8 mouse cellular contexts compared by ENCODE assay signal in genomic region chr6:96116534-96117272, GRCm38 (mm10). TPM values are rescaled to one million over a fixed set of nuclear protein-coding genes. Genes with fewer than 3 reads are reported as not detected.
DNase-seq lines count a peak whose midpoint lies in the region; ATAC-seq and TF ChIP-seq lines count a peak whose summit lies in the region.

No protein-coding gene starts in this region.

- no peaks in the 10 kb centered on the region for H3K36me3 ChIP-seq in thymus, adult 2 months (ENCODE audit: control insufficient read depth, insufficient read depth, low read length)
- no peaks in the 10 kb centered on the region for H3K36me3 ChIP-seq in forebrain, embryonic 11.5 days (ENCODE audit: control insufficient read depth, insufficient read depth, low read length)
- H3K36me3 ChIP-seq in hindbrain, embryonic 10.5 days = no peaks in the 10 kb centered on the region
- H3K36me3 ChIP-seq in lung, embryonic 16.5 days (ENCODE audit: control insufficient read depth, insufficient read depth, low read length) = no peaks in the 10 kb centered on the region

- 3% methylated on average over 32 of the region's 32 CpGs for WGBS in thymus, adult 2 months
- WGBS in forebrain, embryonic 11.5 days = under 1% methylated on average over 32 of the region's 32 CpGs
- WGBS in hindbrain, embryonic 10.5 days = 2% methylated on average over 32 of the region's 32 CpGs
- WGBS in lung, embryonic 16.5 days = under 1% methylated on average over 32 of the region's 32 CpGs

- TF ChIP-seq POLR2A in thymus, adult 2 months (IDR thresholded peaks at IDR 0.05; ENCODE audit: control insufficient read depth, extremely low read depth, insufficient read depth, low read length, poor library complexity) = no peak

- H3K4me1 ChIP-seq in thymus, adult 2 months (replicated peaks; ENCODE audit: control insufficient read depth, insufficient read depth, low read length) = no peaks in the 10 kb centered on the region
- H3K4me1 ChIP-seq in forebrain, embryonic 11.5 days (replicated peaks; ENCODE audit: control insufficient read depth, insufficient read depth, low read length) = no peaks in the 10 kb centered on the region
- peaks cover 29% of the 10 kb centered on the region for H3K4me1 ChIP-seq in hindbrain, embryonic 10.5 days (replicated peaks)
- peaks cover 7% of the 10 kb centered on the region; the same call in 1 of the 2 replicates for H3K4me1 ChIP-seq in lung, embryonic 16.5 days (replicated peaks; ENCODE audit: control insufficient read depth, insufficient read depth, low read length)

- H3K9me3 ChIP-seq in forebrain, embryonic 11.5 days (ENCODE audit: control insufficient read depth, low read length) = no peaks in the 10 kb centered on the region
- no peaks in the 10 kb centered on the region for H3K9me3 ChIP-seq in hindbrain, embryonic 10.5 days
- no peaks in the 10 kb centered on the region for H3K9me3 ChIP-seq in lung, embryonic 16.5 days (ENCODE audit: control insufficient read depth, low read length)

- H3K9ac ChIP-seq in forebrain, embryonic 11.5 days (ENCODE audit: low read length) = peak overlapping the region; percentile 72
- peak overlapping the region; percentile 74 for H3K9ac ChIP-seq in lung, embryonic 16.5 days (ENCODE audit: low read length)

- no peak for TF ChIP-seq CTCF in thymus, adult 2 months (IDR thresholded peaks at IDR 0.05; ENCODE audit: borderline replicate concordance, control insufficient read depth, extremely low read depth, insufficient read depth, low read length, poor library complexity)

- ATAC-seq in forebrain, embryonic 11.5 days (replicated peaks; ENCODE audit: low FRiP score) = peak; percentile 65
- peak; percentile 84 for ATAC-seq in lung, embryonic 16.5 days (ENCODE audit: low read depth)

- H3K4me3 ChIP-seq in thymus, adult 2 months (ENCODE audit: control insufficient read depth, insufficient read depth, low read length) = no peak overlapping the region
- H3K4me3 ChIP-seq in forebrain, embryonic 11.5 days (ENCODE audit: low read depth, low read length) = peak overlapping the region; percentile 48
- H3K4me3 ChIP-seq in hindbrain, embryonic 10.5 days = peak overlapping the region; percentile 60
- peak overlapping the region; percentile 61 for H3K4me3 ChIP-seq in lung, embryonic 16.5 days (ENCODE audit: low read length)

- H3K27me3 ChIP-seq in thymus, adult 2 months (ENCODE audit: control insufficient read depth, insufficient read depth, low read length) = no peaks in the 10 kb centered on the region
- H3K27me3 ChIP-seq in forebrain, embryonic 11.5 days (ENCODE audit: control insufficient read depth, insufficient read depth, low read length) = peaks cover 2% of the 10 kb centered on the region; the same call in 1 of the 2 replicates
- peaks cover 9% of the 10 kb centered on the region for H3K27me3 ChIP-seq in hindbrain, embryonic 10.5 days (ENCODE audit: insufficient read depth, poor library complexity, severe bottlenecking)
- H3K27me3 ChIP-seq in lung, embryonic 16.5 days (ENCODE audit: control insufficient read depth, insufficient read depth, low read depth, low read length) = no peaks in the 10 kb centered on the region

- DNase-seq in thymus, postnatal 4 days = peak; percentile 4
- DNase-seq in thymus, adult 2 months = no peak
- peak; percentile 72 for DNase-seq in forebrain, embryonic 11.5 days (ENCODE audit: low spot score)
- DNase-seq in hindbrain, embryonic 10.5 days (ENCODE audit: low spot score) = peak; percentile 64
- DNase-seq in layer of hippocampus, postnatal 14 days (ENCODE audit: low spot score in 2 of 2) = peak; percentile 72 to 82
- DNase-seq in retina, postnatal 7 days (ENCODE audit: low read depth, low spot score) = peak; percentile 28
- DNase-seq in thymus, postnatal 10 days (ENCODE audit: low spot score in 2 of 2) = no peak

- peak overlapping the region; percentile 97 for H3K4me2 ChIP-seq in forebrain, embryonic 11.5 days (ENCODE audit: low read depth, low read length, severe bottlenecking)
- H3K4me2 ChIP-seq in lung, embryonic 16.5 days (ENCODE audit: low read depth, low read length) = peak overlapping the region; percentile 91

- no peak overlapping the region for H3K27ac ChIP-seq in thymus, adult 2 months (ENCODE audit: control insufficient read depth, insufficient read depth, low read length)
- no peak overlapping the region for H3K27ac ChIP-seq in forebrain, embryonic 11.5 days (ENCODE audit: low read depth, low read length)
- peak overlapping the region; percentile 83 for H3K27ac ChIP-seq in hindbrain, embryonic 10.5 days
- H3K27ac ChIP-seq in lung, embryonic 16.5 days (ENCODE audit: low read length) = no peak overlapping the region

RNA-seq across cellular contexts. Expression of gene Fam19a1, which starts 3.7 kb away (rescaled TPM):
- 0.05 and 0.08 TPM in 2 replicates for polyA plus RNA-seq in thymus, adult 2 months (2012; rRNA removed)
- polyA plus RNA-seq in forebrain, embryonic 11.5 days (2014; fragmentation: Nextera tagmentation; extraction: Ambion mirVana) = 0.96 and 1.5 TPM in 2 replicates
- polyA plus RNA-seq in hindbrain, embryonic 10.5 days (2016; fragmentation: Nextera tagmentation; extraction: Ambion mirVana) = 1.1 and 1.9 TPM in 2 replicates
- 10 to 100 TPM; 62.9 to 63.4 TPM for total RNA-seq in layer of hippocampus, postnatal 14 days (2021)
- 1.8 and 1.9 TPM in 2 replicates for polyA plus RNA-seq in lung, embryonic 16.5 days (2015; fragmentation: Nextera tagmentation; extraction: Ambion mirVana)

RNA-seq across cellular contexts. Expression of gene 1700123L14Rik, which starts 49.3 kb away (rescaled TPM):
- polyA plus RNA-seq in thymus, adult 2 months (2012; rRNA removed) = 0.13 TPM in 1 of 2 replicates, not detected in the other
- not detected in 2 replicates for polyA plus RNA-seq in forebrain, embryonic 11.5 days (2014; fragmentation: Nextera tagmentation; extraction: Ambion mirVana)
- not detected in 2 replicates for polyA plus RNA-seq in hindbrain, embryonic 10.5 days (2016; fragmentation: Nextera tagmentation; extraction: Ambion mirVana)
- total RNA-seq in layer of hippocampus, postnatal 14 days (2021) = under 1 TPM in 1 of 2 experiments, not detected in 1; 0.25 TPM
- polyA plus RNA-seq in lung, embryonic 16.5 days (2015; fragmentation: Nextera tagmentation; extraction: Ambion mirVana) = not detected in 2 replicates

Comparison
In these comparisons a context has a peak if more than half of its experiments do, and no peak if none do; other contexts are left out.
1. DNase-seq: peak in thymus, postnatal 4 days (single experiment), forebrain, embryonic 11.5 days (single experiment), hindbrain, embryonic 10.5 days (single experiment), layer of hippocampus, postnatal 14 days (2 of 2) and retina, postnatal 7 days (single experiment); none in thymus, adult 2 months (single experiment) and thymus, postnatal 10 days (0 of 2).